Mouse (Mus musculus) cerebellum, adult 2 months (tissue): ENCODE data around the gene Igsf8.

ENCODE experiments used
- CTCF ChIP-seq: fragments of 200-500 bp; IDR thresholded peaks from 2 replicates; pipeline ENCODE4 v1.5.1; 2011; ENCODE audit warnings: low read depth, mild to moderate bottlenecking, control low read depth, low read length, moderate library complexity, borderline replicate concordance; ENCODE audit not compliant: insufficient read depth
- POLR2A ChIP-seq: fragments of 200-500 bp; IDR thresholded peaks from 2 replicates; pipeline ENCODE4 v1.6.1; 2011; ENCODE audit warnings: low read length, control low read depth, borderline replicate concordance; ENCODE audit not compliant: insufficient read depth

- TF ChIP-seq CTCF, result no peak
- no peak for TF ChIP-seq POLR2A
Measured at GRCm38 (mm10) chr1:172337411-172338185, 76.2 kb downstream of the Igsf8 start.
